Mouse (Mus musculus) right cerebral cortex, postnatal 14 days (tissue): Measurements from ENCODE around the gene Gng8.
A peak's percentile ranks its signal among the peaks of the same experiment; 100 is the strongest.

ENCODE experiments used
- DNase-seq: peaks from one replicate; pipeline ENCODE4 v3.0.0; 2022

The Gng8 gene

DNA sequence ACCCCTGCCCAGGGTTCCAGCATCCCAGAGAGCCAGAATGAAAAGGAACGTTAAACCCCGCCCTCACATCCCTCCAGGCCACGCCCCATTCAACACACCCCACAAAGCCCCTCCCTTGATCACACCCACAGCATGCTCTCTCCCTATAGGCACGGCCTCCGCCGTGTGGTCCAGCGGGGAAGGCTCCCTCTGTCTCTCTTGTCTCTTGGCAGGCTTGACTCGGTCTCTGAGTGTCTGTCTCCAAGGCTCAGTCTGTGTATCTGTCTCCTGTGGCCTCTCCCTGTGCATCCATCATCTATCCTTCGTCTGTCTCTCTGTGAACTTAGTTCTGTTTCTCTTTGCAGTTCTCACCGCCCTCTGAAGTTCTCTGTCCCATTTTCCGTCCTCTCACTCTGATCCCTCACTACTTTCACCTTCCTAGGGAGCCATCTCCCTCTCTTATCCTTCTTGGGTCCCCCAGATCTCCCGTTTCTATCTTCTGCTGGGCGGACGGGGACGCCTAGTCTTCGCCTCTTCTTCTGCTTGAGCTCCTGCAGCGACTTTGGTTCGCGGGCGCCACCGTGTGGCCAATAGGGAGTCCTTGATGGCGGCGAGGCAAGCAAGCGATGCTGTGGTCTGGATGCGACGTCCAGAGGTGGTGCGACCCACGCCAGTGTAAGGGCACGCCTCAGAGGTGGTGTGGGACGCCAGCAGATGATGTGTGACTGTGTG is at the start of gene Gng8:
Gng8 (plus strand) TSS at position 146 of the 711 bp plus-strand sequence.
- DNase-seq = peak; percentile 92

DNA sequence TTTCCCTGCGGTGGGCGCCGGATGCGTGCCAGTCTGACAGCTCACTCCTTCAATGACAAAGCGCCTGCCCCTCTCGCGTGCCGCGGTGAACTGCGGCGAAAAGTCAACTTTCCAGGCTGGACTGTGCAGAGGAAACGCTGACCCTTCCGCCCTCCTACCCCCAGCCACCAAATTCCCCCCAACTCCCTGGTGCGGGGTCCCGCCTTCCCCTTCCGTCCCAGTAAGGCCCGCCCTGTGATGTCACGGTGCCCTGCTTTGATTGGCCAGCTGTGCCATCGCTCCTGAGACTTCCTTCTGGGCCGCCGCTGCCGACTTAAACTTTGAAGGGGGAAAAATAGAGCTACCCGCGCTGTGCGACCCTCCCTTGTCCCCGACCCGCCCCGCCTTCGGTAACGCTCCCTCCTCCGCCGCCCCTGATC is 48.9 kb upstream of the Gng8 start, which contains the start of gene Prkd2:
Prkd2 (plus strand) TSS at position 258 of the 419 bp plus-strand sequence.
- peak; percentile 87 for DNase-seq

DNA sequence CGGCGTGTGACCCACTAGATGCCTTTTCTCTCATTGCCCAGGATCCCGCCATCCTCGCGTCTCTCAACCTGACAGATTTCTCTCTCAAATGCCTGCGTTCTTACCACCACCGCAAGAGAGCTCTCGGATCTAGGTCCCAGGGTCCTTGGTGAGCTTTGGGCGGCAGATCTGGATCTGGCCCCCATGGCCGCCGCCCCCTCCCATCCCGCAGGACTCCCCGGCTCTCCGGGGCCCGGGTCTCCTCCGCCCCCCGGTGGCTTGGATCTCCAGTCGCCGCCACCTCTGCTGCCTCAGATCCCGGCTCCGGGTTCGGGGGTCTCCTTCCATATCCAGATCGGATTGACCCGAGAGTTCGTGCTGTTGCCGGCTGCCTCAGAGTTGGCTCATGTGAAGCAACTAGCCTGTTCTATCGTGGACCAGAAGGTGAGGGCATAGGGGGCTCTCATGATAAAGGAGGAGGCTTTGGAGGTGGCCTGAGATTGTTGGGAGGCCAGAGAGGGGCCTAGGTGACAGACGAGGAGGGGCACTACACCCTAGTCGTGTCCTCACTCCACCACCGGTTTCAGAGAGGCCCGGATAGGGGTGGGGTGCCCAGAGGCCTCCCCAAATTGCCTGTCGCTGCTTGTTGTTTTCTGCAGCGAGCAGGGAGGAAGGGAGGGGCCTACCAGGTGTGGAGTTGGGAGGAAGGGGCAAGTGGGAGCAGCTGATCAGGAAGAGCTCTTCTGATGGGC is 48.0 kb upstream of the Gng8 start:
- no peak for DNase-seq

DNA sequence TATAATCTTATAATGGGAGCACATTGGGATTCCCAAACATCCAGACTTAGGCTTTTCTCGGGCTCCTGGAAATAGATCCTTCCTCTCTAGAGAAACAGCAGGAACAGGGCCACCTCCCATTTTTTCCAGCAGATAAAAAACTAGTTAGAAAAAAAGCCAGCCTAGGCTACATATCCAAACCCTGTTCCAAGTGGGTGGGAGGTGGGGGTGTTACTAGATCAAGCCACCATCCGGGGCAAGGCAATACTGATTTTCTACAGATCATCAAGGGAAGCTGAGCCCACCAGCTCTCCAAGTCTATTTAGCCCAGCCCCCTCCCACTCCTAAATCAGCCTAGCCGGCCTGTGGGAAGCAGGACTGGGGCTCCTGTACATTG is 46.9 kb upstream of the Gng8 start:
- no peak for DNase-seq

DNA sequence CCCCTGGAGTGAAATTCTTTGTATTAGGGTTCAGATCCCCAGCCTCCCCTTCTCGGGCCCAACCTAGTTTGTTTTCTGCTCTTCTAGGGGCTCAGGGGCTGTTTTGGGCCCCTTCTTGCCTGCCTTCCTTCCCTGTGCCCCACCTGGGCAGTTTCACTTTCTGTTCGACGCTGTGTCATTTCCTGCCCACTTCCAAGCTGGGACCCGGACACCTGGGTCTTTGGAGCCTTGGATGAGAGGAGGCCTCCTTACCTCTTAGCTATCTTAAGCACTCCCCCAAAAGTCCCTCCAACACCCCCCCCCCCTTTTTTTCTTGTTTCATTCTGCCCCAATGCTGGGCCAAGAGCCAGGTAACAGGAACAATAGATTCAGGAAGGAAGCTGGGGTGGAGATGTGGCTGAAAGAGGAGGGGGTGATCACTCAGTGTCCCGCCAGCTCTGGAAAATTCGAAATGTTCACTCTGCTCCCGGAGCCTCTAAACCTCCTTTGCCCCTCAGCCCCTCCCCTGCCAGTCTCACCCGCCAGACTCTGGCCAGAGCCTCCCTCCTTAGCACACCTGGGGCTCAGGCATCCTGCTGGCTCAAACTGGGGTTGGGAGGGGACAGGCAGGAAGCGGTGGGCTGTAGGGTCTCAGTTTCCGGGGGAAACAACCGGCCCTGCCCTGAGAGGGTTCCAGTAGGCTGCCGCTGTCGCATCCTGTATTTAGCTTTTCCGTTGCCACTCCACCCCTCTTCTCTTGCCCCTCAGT is 46.3 kb upstream of the Gng8 start:
- no peak for DNase-seq

DNA sequence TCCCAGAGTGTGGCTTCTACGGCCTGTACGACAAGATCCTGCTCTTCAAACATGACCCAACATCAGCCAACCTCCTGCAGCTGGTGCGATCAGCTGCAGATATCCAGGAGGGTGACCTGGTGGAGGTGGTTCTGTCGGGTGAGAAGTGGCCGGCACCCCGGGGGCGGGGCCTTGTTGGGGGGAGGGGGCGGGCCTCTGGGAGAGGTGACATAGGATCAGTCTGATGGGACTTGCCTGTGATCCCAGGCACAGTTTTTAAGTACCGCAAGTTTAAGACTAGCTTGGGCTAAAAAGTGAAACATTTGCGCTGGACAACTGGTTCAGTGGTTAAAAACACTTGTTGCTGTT is 45.8 kb upstream of the Gng8 start:
- DNase-seq = no peak

DNA sequence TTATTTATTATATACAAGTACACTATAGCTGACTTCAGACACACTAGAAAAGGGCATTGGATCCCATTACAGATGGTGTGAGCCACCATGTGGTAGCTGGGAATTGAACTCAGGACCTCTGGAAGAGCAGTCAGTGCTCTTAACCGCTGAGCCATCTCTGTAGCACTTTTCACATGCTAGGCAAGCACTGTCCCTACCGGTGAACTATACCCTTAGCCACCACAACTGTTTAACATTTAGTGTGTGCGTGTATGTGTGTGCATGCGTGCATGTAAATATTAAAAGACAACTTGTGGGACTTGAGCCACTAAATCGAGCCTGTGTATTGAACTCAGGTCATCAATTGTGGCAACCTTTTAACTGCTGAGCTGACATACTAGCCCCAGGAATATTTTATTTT is 44.8 kb upstream of the Gng8 start:
- no peak for DNase-seq

DNA sequence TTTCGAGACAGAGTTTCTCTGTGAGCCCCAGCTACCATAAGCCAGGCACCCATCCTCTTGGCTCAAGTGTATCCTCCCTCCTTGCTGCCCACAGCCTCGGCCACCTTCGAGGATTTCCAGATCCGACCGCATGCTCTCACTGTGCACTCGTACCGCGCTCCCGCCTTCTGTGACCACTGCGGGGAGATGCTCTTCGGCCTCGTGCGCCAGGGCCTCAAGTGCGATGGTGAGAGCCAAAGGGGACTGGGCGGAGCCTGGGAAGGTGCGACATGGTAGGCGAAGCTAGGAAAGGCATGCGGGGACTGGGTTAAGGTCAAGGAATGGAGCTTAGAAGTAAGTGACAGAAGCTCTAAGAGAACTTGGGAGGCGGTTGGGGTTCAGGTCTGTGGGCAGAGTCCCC is 44.1 kb upstream of the Gng8 start:
- DNase-seq = no peak

DNA sequence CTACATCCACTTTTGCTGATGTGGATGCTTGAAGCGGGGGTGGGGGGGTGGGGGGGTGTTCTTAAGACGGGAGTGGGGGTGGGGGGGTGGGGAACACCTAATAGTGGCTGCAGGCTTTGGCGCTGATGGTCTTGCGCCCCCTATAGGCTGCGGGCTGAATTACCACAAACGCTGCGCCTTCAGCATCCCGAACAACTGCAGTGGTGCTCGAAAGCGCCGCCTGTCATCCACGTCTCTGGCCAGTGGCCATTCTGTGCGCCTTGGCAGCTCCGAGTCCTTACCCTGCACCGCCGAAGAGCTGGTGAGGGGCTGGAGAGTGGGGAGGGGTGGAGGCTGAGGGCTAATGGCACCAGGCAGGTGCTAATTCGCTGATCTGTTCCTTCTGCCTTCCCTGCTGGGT is 43.0 kb upstream of the Gng8 start:
- peak; percentile 70 for DNase-seq

DNA sequence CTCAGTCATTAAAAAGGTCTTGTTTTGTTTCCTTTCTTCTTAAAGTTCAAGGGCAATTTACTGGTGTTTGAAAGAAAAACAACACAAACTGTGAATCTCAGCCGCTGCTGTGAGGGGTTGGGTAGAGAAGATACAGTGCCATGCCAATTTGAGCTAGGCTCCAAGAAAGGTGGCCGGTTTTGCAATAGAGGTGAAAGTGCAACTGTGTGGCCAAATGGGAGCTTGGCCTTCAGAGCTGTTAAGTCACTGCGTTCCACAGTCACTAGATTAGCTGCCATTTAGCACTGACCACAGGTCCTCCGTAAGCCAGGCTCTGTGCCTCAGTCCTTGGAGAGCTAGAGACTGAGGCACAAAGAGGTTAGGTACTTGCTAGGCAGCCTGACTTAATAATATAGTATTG is 40.0 kb upstream of the Gng8 start:
- no peak for DNase-seq

DNA sequence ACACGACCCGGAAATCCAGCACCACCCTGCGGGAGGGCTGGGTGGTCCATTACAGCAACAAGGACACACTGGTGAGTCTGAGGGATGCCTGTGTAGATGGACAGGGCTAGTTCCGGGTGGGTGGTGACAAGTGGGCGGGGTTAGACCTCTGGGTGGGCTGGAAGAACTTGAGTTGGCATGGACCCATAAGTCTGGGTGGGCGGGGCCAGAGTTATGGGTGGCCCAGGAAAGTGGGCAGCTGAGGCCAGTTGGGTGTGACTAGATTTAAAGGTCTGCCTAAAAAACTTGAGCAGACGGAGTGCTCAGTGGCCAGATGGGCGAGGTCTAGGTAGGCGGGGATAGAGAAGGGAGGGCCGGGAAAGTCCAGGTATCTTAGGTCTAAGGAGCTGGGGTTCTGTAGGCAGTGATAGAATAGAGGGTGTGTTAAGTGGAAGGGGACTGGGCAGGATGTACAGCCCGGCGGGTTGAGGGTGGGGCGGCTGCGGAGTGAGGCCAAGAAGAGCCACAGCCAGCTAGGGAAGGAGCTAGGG is 38.2 kb upstream of the Gng8 start:
- DNase-seq = no peak

DNA sequence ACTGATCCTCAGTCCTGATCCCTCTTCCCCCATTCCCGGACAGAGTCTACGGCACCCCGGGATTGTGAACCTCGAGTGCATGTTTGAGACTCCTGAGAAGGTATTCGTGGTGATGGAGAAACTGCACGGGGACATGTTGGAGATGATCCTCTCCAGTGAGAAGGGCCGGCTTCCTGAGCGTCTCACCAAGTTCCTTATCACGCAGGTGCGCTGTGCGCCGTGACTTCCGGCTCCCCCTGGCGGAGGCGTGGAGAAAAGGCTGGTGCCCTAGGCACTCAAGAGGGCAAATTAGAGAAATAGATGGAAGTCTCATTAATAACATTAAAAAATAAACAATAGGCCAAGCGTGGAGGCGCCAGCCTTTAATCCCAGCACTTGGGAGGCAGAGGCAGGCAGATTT is 33.2 kb upstream of the Gng8 start:
- no peak for DNase-seq

DNA sequence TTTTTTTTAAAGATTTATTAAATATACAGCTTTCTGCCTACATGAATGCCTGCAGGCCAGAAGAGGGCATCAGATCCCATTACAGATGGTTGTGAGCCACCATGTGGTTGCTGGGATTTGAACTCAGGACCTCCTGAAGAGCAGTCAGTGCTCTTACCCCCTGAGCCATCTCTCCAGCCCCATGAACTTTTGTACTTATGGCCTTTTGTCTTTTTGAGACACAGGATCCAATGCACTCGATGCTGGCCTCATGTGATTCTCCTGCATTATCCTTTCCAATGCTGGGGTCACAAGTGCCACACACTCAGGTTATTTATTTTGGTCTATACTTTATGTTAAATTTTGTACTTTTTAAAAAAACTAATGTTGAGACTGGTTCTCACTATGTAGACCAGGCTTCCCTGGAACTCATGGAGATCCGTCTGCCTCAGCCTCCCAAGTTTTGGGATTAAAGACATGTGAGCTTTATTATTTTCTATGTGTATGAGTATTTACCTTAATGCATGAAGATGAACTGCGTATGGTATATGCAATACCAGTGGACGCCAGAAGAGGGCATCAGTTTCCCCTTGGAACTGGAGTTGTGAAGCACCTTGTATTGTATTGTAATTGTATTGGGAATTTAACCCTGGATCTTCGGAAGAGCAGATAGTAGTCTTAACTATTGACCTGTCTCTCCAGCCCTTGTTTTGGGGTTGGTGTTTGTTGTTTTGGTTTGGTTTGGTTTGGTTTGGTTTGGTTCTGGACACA is 31.5 kb upstream of the Gng8 start:
- peak; percentile 64 for DNase-seq

DNA sequence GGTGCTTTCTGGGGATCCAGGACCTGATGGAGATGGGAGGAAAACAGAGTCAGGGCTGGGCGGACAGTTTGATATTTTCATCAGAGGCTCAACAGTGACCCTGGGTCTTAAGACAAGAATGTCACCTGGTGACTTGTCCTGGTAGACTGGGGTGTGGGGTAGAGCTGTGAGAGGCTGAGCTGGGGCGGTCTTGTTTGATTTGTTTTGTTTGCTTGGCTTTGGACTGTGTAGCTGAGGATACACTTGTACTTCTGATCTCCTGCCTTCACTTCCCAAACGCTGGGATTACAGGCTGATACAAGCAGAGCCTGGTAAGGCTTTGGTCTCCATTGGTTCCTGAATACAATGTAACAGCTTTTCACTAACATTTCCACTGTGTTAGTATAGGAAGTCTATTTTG is 24.1 kb upstream of the Gng8 start:
- no peak for DNase-seq

DNA sequence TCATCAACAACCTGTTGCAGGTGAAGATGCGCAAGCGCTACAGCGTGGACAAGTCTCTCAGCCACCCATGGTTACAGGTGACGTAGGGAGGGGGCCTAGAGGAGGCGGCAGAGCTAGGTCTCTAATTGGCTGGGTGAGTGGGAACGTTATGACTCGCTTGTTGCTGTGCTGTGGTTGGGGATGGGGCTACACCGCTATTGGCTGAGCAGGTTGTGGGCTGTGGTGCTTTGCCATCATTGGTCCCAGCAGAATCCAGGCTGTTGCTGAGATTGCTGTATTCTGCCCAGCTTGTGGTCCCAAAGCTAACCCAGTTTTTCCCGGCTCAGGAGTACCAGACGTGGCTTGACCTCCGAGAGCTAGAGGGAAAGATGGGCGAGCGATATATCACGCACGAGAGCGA is 22.1 kb upstream of the Gng8 start:
- DNase-seq = peak; percentile 82

DNA sequence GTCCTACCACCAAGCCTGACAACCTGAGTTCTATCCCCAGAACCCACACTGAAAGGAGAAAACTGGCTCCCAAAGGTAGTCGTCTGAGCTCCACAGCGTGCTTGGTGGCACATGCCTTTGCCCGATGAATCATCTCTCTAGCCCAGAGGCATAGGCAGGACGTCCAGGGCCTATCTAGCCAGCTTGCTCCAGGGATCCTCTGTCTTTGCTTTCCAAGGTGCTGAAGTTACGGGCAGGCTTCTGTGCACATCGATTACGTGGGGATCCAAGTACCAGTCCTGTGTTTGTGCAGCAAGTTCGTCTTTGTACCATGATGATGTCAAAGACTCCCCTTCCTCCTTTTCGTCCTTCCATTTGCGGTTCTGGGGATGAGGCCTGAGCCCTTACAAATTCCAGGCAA is 20.0 kb upstream of the Gng8 start:
- DNase-seq = no peak

DNA sequence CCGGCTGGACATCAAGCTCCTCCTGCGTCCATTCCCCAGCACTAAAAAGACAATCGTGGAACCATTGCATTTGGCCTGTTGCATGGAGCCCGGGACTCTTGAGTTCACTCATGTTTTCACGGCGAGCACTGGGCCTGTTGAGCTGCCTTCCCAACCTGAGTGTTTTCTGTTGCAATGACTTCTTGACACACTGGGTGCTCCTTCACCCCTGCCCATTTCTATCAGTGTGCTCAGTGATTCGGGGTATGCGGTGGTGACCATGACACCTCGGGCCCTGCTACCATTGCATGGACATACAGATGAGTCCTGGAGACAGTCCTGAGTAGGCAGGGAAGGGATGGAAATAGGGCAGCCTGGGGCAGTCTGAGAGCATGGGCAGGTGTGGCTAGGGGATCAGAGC is 19.1 kb upstream of the Gng8 start:
- DNase-seq = no peak

DNA sequence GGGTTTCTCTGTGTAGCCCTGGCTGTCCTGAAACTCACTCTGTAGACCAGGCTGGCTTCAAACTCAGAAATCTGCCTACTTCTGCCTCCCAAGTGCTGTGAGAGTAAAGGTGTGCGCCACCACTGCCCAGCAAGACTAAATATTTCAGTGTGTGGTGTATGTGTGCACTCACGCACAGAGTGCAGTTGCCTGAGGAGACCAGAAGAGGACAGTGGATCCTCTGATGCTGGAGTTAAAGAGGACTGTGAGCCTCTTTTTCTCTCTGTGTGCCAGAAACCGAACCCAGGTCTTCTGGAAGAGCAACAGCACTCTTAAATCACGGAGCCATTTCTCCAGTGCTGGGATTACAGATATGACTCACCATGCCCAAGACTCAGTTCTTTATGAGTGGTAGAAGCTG is 18.2 kb upstream of the Gng8 start:
- no peak for DNase-seq

DNA sequence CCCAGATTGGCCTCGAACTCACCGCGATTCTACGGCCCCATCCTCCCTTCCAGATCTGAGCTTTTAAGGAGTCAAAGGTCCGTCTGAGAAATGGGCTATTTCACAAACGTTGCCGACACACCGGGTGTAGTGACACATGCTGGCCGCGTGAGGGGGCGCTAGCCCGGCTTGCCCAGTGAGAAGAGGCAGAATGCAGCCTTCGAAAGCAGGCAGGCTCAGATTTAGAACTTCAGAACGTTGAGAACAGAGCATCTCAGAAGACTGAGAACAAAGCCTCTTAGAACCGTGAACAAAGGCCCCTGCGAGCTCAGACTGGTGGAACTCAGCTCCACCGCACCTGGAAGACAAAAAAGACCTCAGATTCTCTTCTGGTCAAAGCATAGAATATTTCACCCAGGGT is 17.4 kb upstream of the Gng8 start:
- peak; percentile 72 for DNase-seq

DNA sequence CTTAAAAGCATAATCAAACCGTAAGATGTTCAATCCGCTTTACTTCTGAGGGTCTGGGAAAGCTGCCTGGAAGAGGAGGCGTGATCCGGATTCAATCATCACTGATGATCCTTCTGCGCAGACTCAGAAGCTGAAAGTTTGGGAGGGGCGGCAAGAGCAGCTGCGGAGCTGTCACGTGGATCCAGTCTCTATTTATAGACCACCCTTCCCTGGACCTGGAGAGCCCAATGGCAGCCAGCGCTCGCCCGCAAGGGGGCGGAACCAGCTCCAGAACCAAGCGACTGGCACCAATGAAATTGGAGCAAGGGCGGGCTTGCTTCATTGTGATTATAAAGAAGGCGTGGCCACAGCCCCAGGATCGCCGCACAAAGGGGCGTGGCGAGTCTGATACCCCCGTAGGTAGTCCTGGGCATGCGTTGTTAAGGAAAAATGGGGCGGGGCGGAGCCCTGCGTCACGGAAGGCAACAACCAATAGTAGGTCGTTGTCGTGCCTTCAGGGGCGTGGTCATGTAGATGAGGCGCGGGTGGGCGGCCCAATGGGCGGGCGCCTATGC is 16.8 kb upstream of the Gng8 start:
- DNase-seq = peak; percentile 99

DNA sequence AGATGAGACGGTGACA is 16.5 kb upstream of the Gng8 start, which contains the start of gene Dact3:
Dact3 (plus strand) TSS at position 8 of the 16 bp plus-strand sequence.
- no peak for DNase-seq

DNA sequence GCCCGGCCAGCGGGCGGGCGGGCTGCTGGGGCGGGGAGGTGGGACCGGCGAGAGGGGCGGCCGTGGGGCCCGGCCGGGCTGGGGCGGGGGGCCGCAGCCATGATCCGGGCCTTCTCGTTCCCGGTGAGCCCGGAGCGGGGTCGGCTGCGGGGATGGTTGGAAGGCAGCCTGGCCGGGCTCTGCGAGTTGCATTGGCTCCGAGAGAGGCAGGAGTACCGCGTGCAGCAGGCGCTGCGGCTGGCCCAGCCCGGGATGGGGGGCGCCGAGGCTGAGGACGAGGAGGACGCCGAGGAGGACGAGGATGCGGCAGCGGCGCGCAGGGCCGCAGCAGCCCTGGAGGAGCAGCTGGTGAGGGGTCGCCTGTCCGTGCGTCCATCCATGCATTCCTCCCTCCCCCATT is 16.3 kb upstream of the Gng8 start:
- DNase-seq = no peak

DNA sequence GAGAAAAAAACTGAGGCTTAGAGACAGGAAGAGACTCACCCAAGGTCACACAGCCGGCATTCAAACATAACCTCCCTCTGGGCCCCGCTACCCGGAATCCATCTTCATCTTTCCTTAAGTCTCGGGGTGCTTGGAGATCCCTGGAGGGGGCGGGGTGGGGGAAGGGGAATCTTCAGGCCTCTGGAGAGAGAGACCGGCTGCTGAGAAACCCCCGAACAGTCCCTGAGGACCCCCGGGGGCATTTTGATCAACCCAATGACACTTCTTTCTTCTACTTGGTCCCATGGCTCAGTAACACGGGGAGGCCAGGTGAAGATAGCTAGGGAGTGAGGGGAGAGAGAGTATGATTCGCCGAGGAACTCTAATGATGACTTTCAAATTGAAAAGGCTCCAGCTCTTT is 15.6 kb upstream of the Gng8 start:
- DNase-seq = no peak

DNA sequence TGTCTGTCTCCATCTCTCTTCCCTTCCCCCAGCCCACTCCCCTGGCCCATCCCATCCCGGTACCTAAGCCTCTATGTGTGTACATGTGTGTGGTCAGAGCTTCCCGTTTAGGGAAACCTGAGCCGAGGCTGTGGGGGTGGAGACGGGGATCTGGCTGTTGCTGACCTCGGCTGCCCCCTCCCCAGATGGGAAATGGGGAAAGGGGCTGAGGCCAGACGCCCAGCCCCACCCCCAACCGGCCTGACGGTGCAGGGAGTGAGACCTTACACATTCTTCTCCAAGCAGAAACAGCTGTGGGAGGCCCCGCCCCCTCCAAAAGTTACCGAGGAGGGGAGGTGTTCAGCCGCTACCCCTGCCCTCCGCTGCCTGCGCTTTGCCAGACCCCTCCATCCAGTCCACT is 15.0 kb upstream of the Gng8 start:
- no peak for DNase-seq
